Mouse (Mus musculus) lung, embryonic 16.5 days (tissue): Measurements from ENCODE around the gene Sars. TPM values are rescaled to one million over a fixed set of nuclear protein-coding genes. Genes with fewer than 3 reads are reported as not detected.

Source experiments
- ATAC-seq: fragments of 200-750 bp; cut with Nextera tagmentation; 2 replicates; pipeline ENCODE4 v1.8.0; 2017; ENCODE audit warnings: low read depth, mild to moderate bottlenecking, moderate library complexity
- H3K27ac ChIP-seq: fragments of 300-500 bp; sonication (generic); 2 replicates; pipeline ENCODE4 v1.5.1; 2014; ENCODE audit warnings: mild to moderate bottlenecking, control low read depth, low read length
- H3K27me3 ChIP-seq: fragments of 300-500 bp; sonication (generic); 2 replicates; pipeline ENCODE4 v1.6.1; 2014; ENCODE audit warnings: low read depth, low read length, mixed read lengths; ENCODE audit not compliant: control insufficient read depth, insufficient read depth
- H3K36me3 ChIP-seq: fragments of 300-500 bp; sonication (generic); 2 replicates; pipeline ENCODE4 v1.6.1; 2014; ENCODE audit warnings: low read length; ENCODE audit not compliant: control insufficient read depth, insufficient read depth
- H3K4me1 ChIP-seq: fragments of 300-500 bp; sonication (generic); replicated peaks from 2 replicates; pipeline ENCODE4 v1.6.1; 2014; ENCODE audit warnings: low read length, mixed read lengths; ENCODE audit not compliant: control insufficient read depth, insufficient read depth
- H3K4me2 ChIP-seq: fragments of 300-500 bp; sonication (generic); 2 replicates; pipeline ENCODE4 v1.6.1; 2014; ENCODE audit warnings: low read depth, low read length, control low read depth
- H3K4me3 ChIP-seq: fragments of 300-500 bp; sonication (generic); 2 replicates; pipeline ENCODE4 v1.5.1; 2014; ENCODE audit warnings: mild to moderate bottlenecking, low read length, control low read depth
- H3K9ac ChIP-seq: fragments of 300-500 bp; sonication (generic); 2 replicates; pipeline ENCODE4 v1.6.1; 2014; ENCODE audit warnings: low read length, control low read depth
- H3K9me3 ChIP-seq: fragments of 300-500 bp; sonication (generic); 2 replicates; pipeline ENCODE4 v1.6.1; 2016; ENCODE audit warnings: low read length; ENCODE audit not compliant: control insufficient read depth
- WGBS: fragments of 180-500 bp; shearing (Covaris S2); extraction: QIAGEN DNeasy Blood & Tissue Kit; methylation state at CpG from one replicate; pipeline ENCODE4 v1.1.7; 2014; 5-methylcytosine and 5-hydroxymethylcytosine counted together
- polyA plus RNA-seq: library from polyadenylated mRNA; unstranded; fragments of >200 nt; fragmentation: Nextera tagmentation; extraction: Ambion mirVana; gene quantifications from 2 replicates; pipeline ENCODE4 v1.2.1, GENCODE M21; 2015

Sars gene
- 112 and 117 TPM in 2 replicates for polyA plus RNA-seq

DNA sequence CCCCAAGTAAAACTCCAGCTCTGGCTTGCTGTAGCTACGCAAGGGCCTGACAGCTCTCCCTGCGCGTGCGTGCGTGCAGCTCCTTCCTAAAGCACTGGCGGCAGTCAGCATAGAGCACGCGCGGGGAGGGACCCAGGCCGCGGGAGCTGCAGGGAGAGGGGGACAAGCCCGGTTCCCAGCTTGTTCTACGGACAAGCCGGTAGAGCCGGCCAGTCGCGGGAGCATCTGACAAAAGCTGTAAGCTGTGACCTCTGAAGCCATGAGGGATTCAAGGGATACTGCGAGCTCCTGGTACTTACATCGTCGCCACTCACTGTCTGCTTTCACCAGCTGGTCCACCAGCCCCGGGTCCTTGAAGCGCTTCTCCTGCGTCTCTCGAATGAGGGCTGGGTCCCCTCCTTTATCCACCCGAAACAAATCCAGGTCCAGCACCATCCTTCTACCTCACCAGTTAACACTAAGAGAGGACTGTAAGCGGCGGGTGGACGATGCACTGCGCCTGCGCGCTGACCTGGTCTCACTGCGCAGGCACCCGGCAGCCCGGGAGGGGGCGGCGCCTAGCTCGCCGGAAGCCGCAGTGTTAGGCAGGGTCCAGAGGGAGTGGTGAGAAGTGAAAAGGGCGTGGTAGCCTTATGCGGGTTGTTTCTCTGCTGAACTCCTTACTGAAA, at the start of gene Sars:
TSS of gene Sars (minus strand) at position 512 of the 668 bp plus-strand sequence.
- Histone ChIP-seq H3K4me3 (peak within 1 kb of the TSS; percentile 82), H3K4me2 (peak within 1 kb of the TSS; percentile 83), H3K36me3 (no peaks in the 10 kb centered on the region), H3K4me1 (peaks cover 15% of the 10 kb centered on the region), H3K9me3 (no peaks in the 10 kb centered on the region), H3K27ac (peak within 1 kb of the TSS; percentile 64), H3K27me3 (no peaks in the 10 kb centered on the region), H3K9ac (peak within 1 kb of the TSS; percentile 85)
- under 1% methylated on average over 41 of the region's 41 CpGs for WGBS
- ATAC-seq, result peak; percentile 99

GRCm38 (mm10) chr3:108489968-108490367, 45.0 kb upstream of the Sars start:
- no peaks in the 10 kb centered on the region for H3K36me3 ChIP-seq

DNA sequence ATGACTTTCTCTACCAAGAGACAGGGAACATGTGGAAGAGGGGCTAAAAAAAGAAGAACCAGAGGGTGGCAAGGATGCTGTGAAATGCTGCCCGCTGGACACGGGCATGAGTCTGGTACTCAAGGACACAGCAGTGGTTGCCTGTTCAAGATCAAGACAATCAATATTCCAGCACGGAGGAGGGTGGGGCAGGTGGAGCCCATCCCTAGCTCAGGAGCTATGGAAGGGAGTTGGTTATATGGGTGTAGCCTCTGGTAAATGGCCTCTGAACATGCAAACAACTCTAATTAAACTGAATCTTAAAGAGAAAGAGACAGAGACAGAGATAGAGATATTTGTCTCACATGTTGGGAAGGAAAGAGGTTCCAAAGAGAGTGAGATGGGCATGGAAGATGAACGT, 39.7 kb upstream of the Sars start:
- Histone ChIP-seq H3K9me3 (no peaks in the 10 kb centered on the region), H3K4me3 (no peak overlapping the region), H3K27ac (no peak overlapping the region), H3K9ac (no peak overlapping the region), H3K36me3 (no peaks in the 10 kb centered on the region), H3K4me2 (no peak overlapping the region), H3K27me3 (no peaks in the 10 kb centered on the region), H3K4me1 (peaks cover 4% of the 10 kb centered on the region; the same call in 1 of the 2 replicates)
- no peak for ATAC-seq
- WGBS, result 81% methylated on average over 4 of the region's 4 CpGs

More at GRCm38 (mm10) chr3:108489968-108490367, 45.0 kb upstream of the Sars start:
- no peak overlapping the region for H3K27ac ChIP-seq
- H3K27me3 ChIP-seq, result no peaks in the 10 kb centered on the region
- no peak overlapping the region for H3K4me3 ChIP-seq
- H3K4me1 ChIP-seq, result 0 out of 2 replicates have a peak, but pooled peaks cover 3% of the 10 kb centered on the region
- 38% methylated on average over 3 of the region's 3 CpGs for WGBS
- no peak overlapping the region for H3K9ac ChIP-seq
- no peak overlapping the region for H3K4me2 ChIP-seq
- no peaks in the 10 kb centered on the region for H3K9me3 ChIP-seq
- ATAC-seq, result no peak

DNA sequence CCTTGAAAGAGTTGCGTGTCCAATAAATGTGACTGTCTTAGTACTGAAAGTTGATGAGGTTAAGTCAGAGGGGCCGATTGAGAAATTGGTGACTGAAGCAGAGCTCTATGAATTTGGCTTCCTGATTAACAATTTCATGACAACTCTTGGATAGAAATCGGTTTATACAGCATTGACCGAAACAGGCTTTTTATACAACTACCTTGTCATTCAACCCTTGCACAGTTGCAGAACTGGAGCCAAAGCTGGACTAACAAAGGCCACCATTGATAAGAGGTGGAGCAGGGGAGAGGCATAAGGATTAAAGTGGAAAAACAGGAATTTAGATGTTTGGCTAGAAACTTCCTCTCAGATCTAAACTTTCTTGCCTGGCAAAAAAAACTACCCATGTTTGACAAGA, 33.8 kb upstream of the Sars start:
- WGBS, result 63% methylated on average over 4 of the region's 4 CpGs

GRCm38 (mm10) chr3:108476761-108477619, 32.0 kb upstream of the Sars start:
- Histone ChIP-seq H3K27me3 (no peaks in the 10 kb centered on the region), H3K4me3 (no peak overlapping the region), H3K4me1 (peaks cover 14% of the 10 kb centered on the region), H3K4me2 (peak overlapping the region; percentile 11; the same call in 1 of the 2 replicates), H3K27ac (peak overlapping the region; percentile 95), H3K9ac (peak overlapping the region; percentile 6; the same call in 1 of the 2 replicates), H3K9me3 (no peaks in the 10 kb centered on the region), H3K36me3 (no peaks in the 10 kb centered on the region)
- peak; percentile 83 for ATAC-seq
- 36% methylated on average over 14 of the region's 14 CpGs for WGBS

More for the DNA sequence above, 33.8 kb upstream of the Sars start:
- ATAC-seq, result no peak
- H3K4me1 ChIP-seq, result peaks cover 14% of the 10 kb centered on the region
- no peak overlapping the region for H3K9ac ChIP-seq
- no peaks in the 10 kb centered on the region for H3K27me3 ChIP-seq
- H3K4me3 ChIP-seq, result no peak overlapping the region
- peak overlapping the region; percentile 95 for H3K27ac ChIP-seq
- H3K4me2 ChIP-seq, result no peak overlapping the region
- H3K9me3 ChIP-seq, result no peaks in the 10 kb centered on the region
- H3K36me3 ChIP-seq, result no peaks in the 10 kb centered on the region

GRCm38 (mm10) chr3:108475496-108475895, 30.5 kb upstream of the Sars start:
- Histone ChIP-seq H3K4me2 (no peak overlapping the region), H3K4me3 (no peak overlapping the region), H3K4me1 (peaks cover 14% of the 10 kb centered on the region), H3K27ac (no peak overlapping the region), H3K36me3 (no peaks in the 10 kb centered on the region), H3K9me3 (no peaks in the 10 kb centered on the region), H3K9ac (no peak overlapping the region), H3K27me3 (no peaks in the 10 kb centered on the region)
- WGBS, result 63% methylated on average over 5 of the region's 5 CpGs
- ATAC-seq, result no peak

DNA sequence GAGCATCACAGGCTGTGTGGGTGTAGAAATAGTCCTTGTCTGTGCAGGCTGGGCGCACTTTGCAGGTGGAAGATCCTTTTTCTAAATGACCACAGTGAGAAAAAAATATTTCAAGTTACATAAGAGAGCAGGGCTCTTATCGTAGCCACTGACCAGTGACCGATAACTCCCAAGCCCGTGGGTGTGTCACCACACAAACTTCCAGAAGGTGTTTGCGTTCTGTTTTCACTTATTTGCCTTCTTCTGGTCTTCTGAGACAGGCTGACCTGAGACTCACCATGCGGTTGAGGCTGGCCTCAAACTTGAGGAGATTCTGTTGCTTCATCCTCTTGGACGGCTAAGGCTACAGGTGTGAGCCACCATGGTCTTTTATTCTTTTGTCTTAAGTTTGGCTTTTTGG, 30.0 kb upstream of the Sars start:
- H3K4me1 ChIP-seq, result peaks cover 12% of the 10 kb centered on the region
- H3K36me3 ChIP-seq, result no peaks in the 10 kb centered on the region
- 71% methylated on average over 7 of the region's 7 CpGs for WGBS
- H3K27me3 ChIP-seq, result no peaks in the 10 kb centered on the region
- no peak overlapping the region for H3K9ac ChIP-seq
- ATAC-seq, result no peak
- H3K9me3 ChIP-seq, result no peaks in the 10 kb centered on the region
- no peak overlapping the region for H3K4me3 ChIP-seq
- H3K27ac ChIP-seq, result no peak overlapping the region
- no peak overlapping the region for H3K4me2 ChIP-seq

GRCm38 (mm10) chr3:108467760-108468159, 22.8 kb upstream of the Sars start:
- H3K36me3 ChIP-seq, result no peaks in the 10 kb centered on the region
- WGBS, result 39% methylated on average over 8 of the region's 8 CpGs
- no peak overlapping the region for H3K27ac ChIP-seq
- ATAC-seq, result no peak
- no peaks in the 10 kb centered on the region for H3K27me3 ChIP-seq
- H3K9me3 ChIP-seq, result no peaks in the 10 kb centered on the region
- H3K9ac ChIP-seq, result no peak overlapping the region
- H3K4me2 ChIP-seq, result no peak overlapping the region
- no peaks in the 10 kb centered on the region for H3K4me1 ChIP-seq
- no peak overlapping the region for H3K4me3 ChIP-seq

GRCm38 (mm10) chr3:108466425-108466824, 21.4 kb upstream of the Sars start:
- Histone ChIP-seq H3K9me3 (no peaks in the 10 kb centered on the region), H3K27ac (no peak overlapping the region), H3K4me1 (no peaks in the 10 kb centered on the region), H3K36me3 (no peaks in the 10 kb centered on the region), H3K9ac (no peak overlapping the region), H3K4me3 (no peak overlapping the region), H3K27me3 (no peaks in the 10 kb centered on the region), H3K4me2 (no peak overlapping the region)
- ATAC-seq, result 0 out of 2 replicates have a peak, but pooled peaks have one; percentile 22
- 68% methylated on average over 6 of the region's 6 CpGs for whole genome bisulfite sequencing
